Mouse (Mus musculus): ENCODE data around the gene Vmn1r104. TPM values are rescaled to one million over a fixed set of nuclear protein-coding genes. Genes with fewer than 3 reads are reported as not detected.
"Not testable (repeated sequence)": the region's sequence is repeated elsewhere in the genome, so short reads cannot be mapped to it uniquely, and the experiment has no call there.

Gene Vmn1r104
- not detected for polyA plus RNA-seq (2017; shearing (Covaris generic))

- not testable (repeated sequence) for ATAC-seq
Measured at GRCm38 (mm10) chr7:20533537-20533936, at the start of gene Vmn1r104. Gene Vmn1r104, plus strand, starts transcription at chr7:20533837.

- not testable (repeated sequence) for ATAC-seq
Measured at GRCm38 (mm10) chr7:20510434-20510833, 23.2 kb upstream of the Vmn1r104 start, which contains the start of gene Vmn1r103. Gene Vmn1r103, minus strand, starts transcription at chr7:20510534.

GRCm38 (mm10) chr7:20545657-20546056 lies 12.0 kb downstream of the Vmn1r104 start, which contains the start of gene Gm5726:
Gene Gm5726, minus strand, starts transcription at chr7:20545757.
- not testable (repeated sequence) for ATAC-seq

- not testable (repeated sequence) for ATAC-seq
Measured at GRCm38 (mm10) chr7:20576141-20576540, 42.5 kb downstream of the Vmn1r104 start, which contains the start of gene Gm4141. Gene Gm4141, minus strand, starts transcription at chr7:20576241.

Other genes starting within 250 kb of the Vmn1r104 start
- gene Gm4133, start 199.8 kb upstream of the Vmn1r104 start, polyA plus RNA-seq (2017; shearing (Covaris generic)) = not detected
- not detected for gene Gm5728, start 158.4 kb upstream of the Vmn1r104 start, polyA plus RNA-seq (2017; shearing (Covaris generic))
- gene Vmn1r100, start 115.9 kb upstream of the Vmn1r104 start, polyA plus RNA-seq (2017; shearing (Covaris generic)) = not detected
- not detected for gene Vmn1r101, start 91.2 kb upstream of the Vmn1r104 start, polyA plus RNA-seq (2017; shearing (Covaris generic))
- not detected for gene Gm10670, start 58.9 kb upstream of the Vmn1r104 start, polyA plus RNA-seq (2017; shearing (Covaris generic))
- not detected for gene Vmn1r103, start 23.3 kb upstream of the Vmn1r104 start, polyA plus RNA-seq (2017; shearing (Covaris generic))
- not detected for gene Gm5726, start 11.9 kb downstream of the Vmn1r104 start, polyA plus RNA-seq (2017; shearing (Covaris generic))
- gene Gm4141, start 42.4 kb downstream of the Vmn1r104 start, polyA plus RNA-seq (2017; shearing (Covaris generic)) = not detected
- not detected for gene Gm4513, start 65.2 kb downstream of the Vmn1r104 start, polyA plus RNA-seq (2017; shearing (Covaris generic))
- not detected for gene Vmn1r107, start 135.1 kb downstream of the Vmn1r104 start, polyA plus RNA-seq (2017; shearing (Covaris generic))
- gene Vmn1r111, start 169.4 kb downstream of the Vmn1r104 start, polyA plus RNA-seq (2017; shearing (Covaris generic)) = not detected
- not detected for gene Gm10668, start 196.8 kb downstream of the Vmn1r104 start, polyA plus RNA-seq (2017; shearing (Covaris generic))
- gene Vmn1r112, start 237.3 kb downstream of the Vmn1r104 start, polyA plus RNA-seq (2017; shearing (Covaris generic)) = not detected